Mouse (Mus musculus) lung, postnatal 0 days (tissue): ENCODE results near the gene Gdpd5. TPM values are rescaled to one million over a fixed set of nuclear protein-coding genes. Genes with fewer than 3 reads are reported as not detected.

Experiments
- ATAC-seq: fragments of 200-750 bp; cut with Nextera tagmentation; 2 replicates; pipeline ENCODE4 v1.8.0; 2017; ENCODE audit warnings: moderate library complexity
- DNase-seq: peaks from one replicate; pipeline ENCODE4 v3.0.0-alpha.2; 2016; ENCODE audit warnings: low spot score
- H3K27ac ChIP-seq: fragments of 300-500 bp; sonication (generic); 2 replicates; pipeline ENCODE4 v1.5.1; 2014; ENCODE audit warnings: antibody characterized with exemption, mild to moderate bottlenecking, low read length, mixed read lengths
- H3K27me3 ChIP-seq: fragments of 300-500 bp; sonication (generic); replicated peaks from 2 replicates; pipeline ENCODE4 v1.6.1; 2014; ENCODE audit warnings: low read length, mixed read lengths; ENCODE audit not compliant: insufficient read depth
- H3K36me3 ChIP-seq: fragments of 300-500 bp; sonication (generic); 2 replicates; pipeline ENCODE4 v1.6.1; 2014; ENCODE audit warnings: low read length, mixed read lengths; ENCODE audit not compliant: insufficient read depth
- H3K4me1 ChIP-seq: fragments of 300-500 bp; sonication (generic); 2 replicates; pipeline ENCODE4 v1.6.1; 2014; ENCODE audit warnings: antibody characterized with exemption, low read depth, low read length, mixed read lengths; ENCODE audit not compliant: insufficient read depth
- H3K4me2 ChIP-seq: fragments of 300-500 bp; sonication (generic); replicated peaks from 2 replicates; pipeline ENCODE4 v1.6.1; 2014; ENCODE audit warnings: low read depth, mild to moderate bottlenecking, low read length, moderate library complexity, mixed read lengths
- H3K4me3 ChIP-seq: fragments of 300-500 bp; sonication (generic); 2 replicates; pipeline ENCODE4 v1.5.1; 2014; ENCODE audit warnings: low read depth, low read length
- H3K9ac ChIP-seq: fragments of 300-500 bp; sonication (generic); replicated peaks from 2 replicates; pipeline ENCODE4 v1.6.1; 2014; ENCODE audit warnings: low read depth, mild to moderate bottlenecking
- H3K9me3 ChIP-seq: fragments of 300-500 bp; sonication (generic); 2 replicates; pipeline ENCODE4 v1.6.1; 2016; ENCODE audit warnings: low read length, mixed read lengths
- CTCF ChIP-seq: IDR thresholded peaks from 2 replicates; pipeline ENCODE4 v1.5.1; 2016; ENCODE audit warnings: antibody characterized with exemption, mild to moderate bottlenecking
- EP300 ChIP-seq: IDR thresholded peaks from 2 replicates; pipeline ENCODE4 v1.6.1; 2016; ENCODE audit warnings: antibody characterized with exemption, mild to moderate bottlenecking, control low read depth
- WGBS: fragments of 180-500 bp; shearing (Covaris S2); extraction: QIAGEN DNeasy Blood & Tissue Kit; methylation state at CpG from one replicate; pipeline ENCODE4 v1.1.7; 2014; 5-methylcytosine and 5-hydroxymethylcytosine counted together
- polyA plus RNA-seq: library from polyadenylated mRNA; unstranded; fragments of >200 nt; fragmentation: Nextera tagmentation; extraction: Ambion mirVana; gene quantifications from 2 replicates; pipeline ENCODE4 v1.2.1, GENCODE M21; 2015

Gdpd5 gene
- 18.7 and 18.8 TPM in 2 replicates for polyA plus RNA-seq

GRCm38 (mm10) chr7:99381214-99382087 lies at the start of gene Gdpd5:
TSS of gene Gdpd5 (plus strand) at chr7:99381414.
- no peak for TF ChIP-seq CTCF
- no peak for TF ChIP-seq EP300
- Histone ChIP-seq H3K4me2 (peak within 1 kb of the TSS; percentile 90), H3K27ac (peak within 1 kb of the TSS; percentile 88), H3K9me3 (no peaks in the 10 kb centered on the region), H3K4me3 (peak within 1 kb of the TSS; percentile 66), H3K36me3 (no peaks in the 10 kb centered on the region), H3K27me3 (no peaks in the 10 kb centered on the region), H3K4me1 (peaks cover 32% of the 10 kb centered on the region), H3K9ac (peak within 1 kb of the TSS; percentile 53)
- DNase-seq, result peak; percentile 98
- peak; percentile 96 for ATAC-seq
- WGBS, result under 1% methylated on average over 70 of the region's 73 CpGs

DNA sequence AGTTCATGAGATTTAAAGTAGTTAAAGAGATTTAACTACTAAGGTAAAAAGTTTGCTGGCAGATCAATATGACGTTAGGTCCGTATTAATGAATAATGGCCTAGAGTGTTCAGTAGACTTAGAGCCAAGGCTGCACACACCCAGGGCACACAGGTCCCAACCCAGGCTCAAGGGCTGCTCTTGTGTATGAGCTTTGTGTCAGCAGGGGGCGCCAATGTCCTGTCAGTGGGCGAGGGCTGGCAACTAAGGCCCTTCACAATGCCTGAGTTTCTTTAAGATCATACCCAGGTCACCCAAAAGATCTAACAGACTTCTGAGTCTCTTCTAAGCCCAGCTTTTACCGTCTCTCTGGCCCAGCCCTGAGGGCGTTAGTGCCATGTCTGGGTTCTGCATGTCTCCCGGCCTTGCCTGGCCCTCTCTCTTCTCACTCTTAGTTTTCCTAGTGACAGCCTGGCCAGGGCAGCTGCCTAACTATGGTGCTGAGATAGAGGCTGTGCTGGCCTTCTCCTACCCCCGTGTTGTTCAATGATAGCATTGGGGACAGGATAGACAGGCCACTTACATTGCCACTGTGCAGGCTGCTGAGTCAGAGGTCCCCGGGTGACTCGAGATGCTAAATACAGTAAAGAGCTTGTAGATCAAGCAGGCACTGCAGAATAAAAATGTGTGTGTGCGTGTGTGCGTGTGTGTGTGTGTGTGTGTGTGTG lies 48.3 kb upstream of the Gdpd5 start:
- Histone ChIP-seq H3K4me2 (no peak overlapping the region), H3K36me3 (no peaks in the 10 kb centered on the region), H3K9ac (no peak overlapping the region), H3K4me1 (no peaks in the 10 kb centered on the region), H3K4me3 (no peak overlapping the region), H3K9me3 (no peaks in the 10 kb centered on the region), H3K27me3 (no peaks in the 10 kb centered on the region), H3K27ac (no peak overlapping the region)
- ATAC-seq (peak; percentile 83), DNase-seq (peak; percentile 90)
- TF ChIP-seq EP300, result no peak
- peak; percentile 97 for TF ChIP-seq CTCF
- 45% methylated on average over 12 of the region's 12 CpGs for WGBS

- ATAC-seq, result no peak
- no peaks in the 10 kb centered on the region for H3K9me3 ChIP-seq
- H3K9ac ChIP-seq, result no peak overlapping the region
- no peaks in the 10 kb centered on the region for H3K4me1 ChIP-seq
- H3K4me2 ChIP-seq, result no peak overlapping the region
- WGBS, result 80% methylated on average over 8 of the region's 8 CpGs
- peaks cover 16% of the 10 kb centered on the region for H3K36me3 ChIP-seq
- H3K27me3 ChIP-seq, result no peaks in the 10 kb centered on the region
- no peak overlapping the region for H3K4me3 ChIP-seq
- DNase-seq, result no peak
- TF ChIP-seq CTCF (no peak), EP300 (no peak)
- H3K27ac ChIP-seq, result no peak overlapping the region
These were observed 40.5 kb upstream of the Gdpd5 start for GRCm38 (mm10) chr7:99340736-99341135.

- Histone ChIP-seq H3K9me3 (no peaks in the 10 kb centered on the region), H3K4me2 (no peak overlapping the region), H3K36me3 (peaks cover 43% of the 10 kb centered on the region), H3K9ac (no peak overlapping the region), H3K27ac (no peak overlapping the region), H3K27me3 (no peaks in the 10 kb centered on the region), H3K4me3 (no peak overlapping the region), H3K4me1 (no peaks in the 10 kb centered on the region)
- ATAC-seq (no peak), DNase-seq (no peak)
- TF ChIP-seq CTCF (no peak), EP300 (no peak)
- WGBS, result 85% methylated on average over 4 of the region's 4 CpGs
These were observed 37.6 kb upstream of the Gdpd5 start for GRCm38 (mm10) chr7:99343577-99343976.

- H3K4me3 ChIP-seq, result no peak overlapping the region
- H3K4me1 ChIP-seq, result peaks cover 14% of the 10 kb centered on the region
- no peaks in the 10 kb centered on the region for H3K9me3 ChIP-seq
- H3K36me3 ChIP-seq, result peaks cover 43% of the 10 kb centered on the region
- 88% methylated on average over 10 of the region's 10 CpGs for WGBS
- no peak overlapping the region for H3K4me2 ChIP-seq
- TF ChIP-seq EP300 (no peak), CTCF (no peak)
- ATAC-seq (no peak), DNase-seq (no peak)
- H3K9ac ChIP-seq, result no peak overlapping the region
- H3K27me3 ChIP-seq, result no peaks in the 10 kb centered on the region
- H3K27ac ChIP-seq, result no peak overlapping the region
These were observed 33.9 kb upstream of the Gdpd5 start for GRCm38 (mm10) chr7:99347268-99347667.

GRCm38 (mm10) chr7:99348883-99349282 lies 32.3 kb upstream of the Gdpd5 start:
- TF ChIP-seq EP300 (no peak), CTCF (no peak)
- no peaks in the 10 kb centered on the region for H3K9me3 ChIP-seq
- H3K4me3 ChIP-seq, result no peak overlapping the region
- WGBS, result 90% methylated on average over 26 of the region's 26 CpGs
- peaks cover 42% of the 10 kb centered on the region for H3K36me3 ChIP-seq
- no peak for DNase-seq
- no peak overlapping the region for H3K9ac ChIP-seq
- H3K4me2 ChIP-seq, result no peak overlapping the region
- no peak for ATAC-seq
- no peaks in the 10 kb centered on the region for H3K27me3 ChIP-seq
- peaks cover 14% of the 10 kb centered on the region for H3K4me1 ChIP-seq
- H3K27ac ChIP-seq, result no peak overlapping the region
